Mouse (Mus musculus): ENCODE results near the gene Khdc4.
A peak's percentile ranks its signal among the peaks of the same experiment; 100 is the strongest.
"Not testable (repeated sequence)": the region's sequence is repeated elsewhere in the genome, so short reads cannot be mapped to it uniquely, and the experiment has no call there.

Khdc4 gene

DNA sequence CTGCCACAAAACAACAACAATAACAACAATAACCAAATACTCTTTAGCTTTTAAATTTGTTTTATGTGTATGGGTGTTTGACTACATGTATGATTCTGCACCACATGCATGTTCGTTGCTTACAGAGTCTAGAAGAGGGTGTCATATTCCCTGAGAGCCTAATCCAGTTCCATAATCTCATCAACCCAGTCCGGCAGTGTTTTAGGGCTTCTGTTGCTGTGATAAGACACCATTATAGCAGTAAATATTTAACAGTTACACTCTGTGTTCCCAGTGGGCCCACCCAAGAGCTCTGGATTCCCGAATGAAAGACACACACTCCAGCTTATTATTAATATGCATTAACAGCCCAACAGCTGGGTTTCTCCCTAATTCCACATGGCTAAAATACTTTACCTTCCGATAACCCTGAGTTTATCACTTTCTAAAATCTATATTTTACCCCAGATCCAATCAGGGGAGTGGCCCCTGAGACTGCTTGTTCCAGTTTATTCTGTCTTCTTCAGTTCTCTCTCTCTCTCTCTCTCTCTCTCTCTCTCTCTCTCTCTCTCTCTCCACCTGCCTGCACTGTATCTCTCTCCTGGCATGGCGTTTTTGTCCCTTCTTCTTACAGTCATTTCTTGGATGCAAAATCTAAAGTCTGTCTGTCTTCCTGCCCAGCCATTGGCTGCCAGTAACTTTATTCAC, 27.0 kb upstream of the Khdc4 start:
- no peak for DNase-seq (ENCODE audit: low spot score)

DNA sequence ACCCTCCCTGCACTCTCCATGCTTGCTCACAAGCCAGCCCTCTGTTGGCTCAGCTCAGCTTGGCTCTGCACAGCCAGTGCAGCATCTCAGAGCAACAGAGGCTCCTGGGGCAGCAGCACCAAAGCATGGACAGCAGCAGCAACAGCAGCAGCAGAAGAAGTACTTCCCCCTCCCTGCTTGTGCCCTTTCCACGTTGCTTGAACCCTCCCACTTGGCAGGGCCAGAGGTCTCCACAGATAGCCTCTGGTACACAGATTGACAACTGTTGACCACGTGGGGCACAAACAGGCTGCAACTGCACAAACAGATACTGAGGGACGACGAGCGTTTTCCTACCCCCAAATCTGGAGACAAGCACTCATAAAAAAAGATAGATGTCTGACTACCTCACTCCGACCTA, 25.8 kb upstream of the Khdc4 start:
- no peak for DNase-seq (ENCODE audit: low spot score)

GRCm38 (mm10) chr3:88664095-88664494, 21.5 kb upstream of the Khdc4 start:
- DNase-seq (ENCODE audit: low spot score), result no peak

DNA sequence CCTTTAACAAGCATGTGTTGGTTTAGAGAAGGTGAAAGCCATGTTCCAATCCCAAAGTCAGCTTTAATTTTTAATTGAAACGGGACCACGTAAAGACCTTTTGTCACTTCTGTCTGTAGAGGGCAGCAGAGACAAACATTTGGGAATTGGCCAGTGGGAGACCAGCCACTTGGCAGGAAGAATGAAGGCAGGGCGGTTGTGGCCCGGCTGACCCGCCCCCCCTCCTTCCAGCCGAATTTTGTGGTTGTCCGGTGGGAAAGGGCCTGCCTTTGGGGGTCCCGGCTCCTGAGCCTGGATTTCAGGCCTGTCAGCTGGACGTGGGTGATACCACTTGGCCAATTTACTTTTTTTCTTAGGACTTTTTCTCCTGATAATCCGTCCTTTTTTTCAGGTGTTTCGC, 8.2 kb upstream of the Khdc4 start:
- DNase-seq (ENCODE audit: low spot score), result peak; percentile 46

DNA sequence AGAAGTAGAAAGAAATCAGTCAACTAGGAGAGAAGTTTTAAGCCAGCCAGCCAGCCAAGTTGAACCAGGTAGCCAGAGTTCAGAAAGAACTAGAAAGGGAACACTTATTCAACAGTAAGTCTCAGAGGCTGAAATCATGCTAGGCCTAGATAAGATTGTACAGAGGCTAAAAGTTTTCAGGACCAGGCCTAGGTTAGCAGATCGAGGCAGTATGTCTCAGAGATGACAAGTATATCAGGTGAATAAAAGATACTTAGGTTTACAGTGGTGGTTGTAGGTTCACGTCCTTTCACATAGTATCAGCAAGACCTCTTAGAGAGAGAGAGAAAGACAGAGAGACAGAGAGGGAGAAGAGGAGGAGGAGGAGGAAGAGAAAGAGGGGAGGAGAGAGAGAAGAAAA, 1.8 kb upstream of the Khdc4 start:
- DNase-seq (ENCODE audit: low spot score), result no peak

DNA sequence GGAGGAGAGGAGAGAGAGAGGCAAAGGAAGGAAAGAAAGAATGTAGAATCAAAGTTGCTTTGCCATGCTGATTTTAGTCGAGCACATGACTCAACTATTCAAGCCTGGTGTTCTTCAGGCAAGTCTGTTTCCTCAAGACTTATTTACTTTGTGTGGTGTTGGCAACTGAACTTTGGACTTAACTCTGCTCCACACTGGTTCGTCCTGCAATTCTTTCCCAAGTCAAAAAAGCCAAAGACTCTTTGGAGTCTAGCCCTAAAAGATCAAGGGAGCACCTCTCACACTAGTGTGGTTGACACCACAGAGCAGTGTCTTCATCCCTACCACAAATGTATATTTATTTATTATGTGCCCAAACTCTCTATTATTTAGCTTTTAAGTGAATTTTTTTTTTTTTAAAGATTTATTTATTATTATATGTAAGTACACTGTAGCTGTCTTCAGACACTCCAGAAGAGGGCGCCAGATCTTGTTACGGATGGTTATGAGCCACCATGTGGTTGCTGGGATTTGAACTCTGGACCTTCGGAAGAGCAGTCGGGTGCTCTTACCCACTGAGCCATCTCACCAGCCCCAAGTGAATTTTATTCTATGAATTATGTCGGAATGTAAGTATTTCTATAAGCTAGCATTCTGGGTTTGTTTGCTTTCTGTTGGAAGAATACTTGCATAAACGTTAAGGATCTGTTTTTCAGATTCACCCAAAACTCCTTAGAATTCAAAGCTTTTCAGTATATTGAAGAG, 1.2 kb upstream of the Khdc4 start:
- no peak for DNase-seq (ENCODE audit: low spot score)

DNA sequence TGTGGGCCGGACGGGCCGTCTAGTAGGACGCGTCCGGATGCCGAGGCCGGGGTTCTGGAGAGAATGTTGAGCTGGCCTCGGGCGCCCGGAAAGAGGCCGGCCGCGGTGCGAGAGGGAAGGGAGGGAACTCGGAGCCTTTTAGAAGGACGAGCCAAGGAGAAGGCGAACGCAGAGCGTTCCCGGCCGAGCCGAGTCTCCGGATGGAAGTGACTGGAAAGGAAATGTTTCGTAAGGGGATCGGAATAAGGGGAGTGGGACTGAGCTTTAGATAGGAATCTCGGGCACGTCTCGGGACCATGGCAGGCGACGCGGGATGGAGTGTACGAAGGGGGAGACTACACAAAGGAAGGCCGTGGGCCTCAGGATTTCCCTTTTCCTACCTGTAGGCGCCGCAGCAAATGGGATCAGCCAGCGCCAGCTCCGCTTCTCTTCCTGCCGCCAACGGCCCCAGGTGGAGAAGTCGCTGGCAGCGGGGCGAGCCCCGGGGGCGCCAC, 402 bp downstream of the Khdc4 start:
- no peak for DNase-seq (ENCODE audit: low spot score)

DNA sequence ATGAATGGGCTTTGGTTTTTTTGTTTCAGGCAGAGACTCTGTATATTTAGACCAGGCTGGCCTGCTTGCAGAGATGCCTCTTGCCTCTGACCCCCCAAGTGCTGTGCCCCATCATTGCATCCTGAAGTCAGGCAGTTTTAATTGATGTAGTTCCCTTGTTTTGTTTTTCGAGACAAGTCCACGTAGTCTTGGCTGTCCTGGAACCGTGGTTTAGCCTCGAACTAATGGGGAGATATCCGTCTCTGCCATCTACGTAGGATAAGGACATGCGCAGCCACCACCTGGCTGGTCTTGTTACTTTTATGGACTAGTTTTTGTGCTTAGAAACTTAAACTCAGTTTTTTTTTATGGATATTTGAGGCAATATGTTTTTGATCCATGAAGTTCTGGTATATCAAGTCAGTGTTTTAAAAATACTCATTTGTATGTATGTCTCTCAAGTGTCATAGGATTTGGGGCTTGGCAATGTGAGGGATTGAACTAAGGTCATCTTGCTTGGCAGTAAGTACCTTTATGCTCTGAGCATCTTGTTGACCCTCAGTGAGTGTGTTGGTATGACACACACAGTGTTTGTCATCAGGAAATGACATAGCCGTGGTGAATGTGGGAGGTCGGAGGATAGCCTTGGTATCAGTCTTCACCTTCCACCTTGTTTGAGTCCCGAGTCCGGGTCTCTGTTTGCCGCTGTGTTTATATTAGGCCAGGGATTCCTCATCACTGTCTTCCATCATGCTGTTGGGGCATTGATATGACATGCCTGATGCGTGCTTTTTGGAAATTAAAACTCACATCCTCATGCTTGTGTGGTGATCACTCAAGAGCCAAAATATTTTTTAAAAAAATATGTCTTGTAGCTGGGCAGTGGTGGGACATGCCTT, 1.4 kb downstream of the Khdc4 start:
- no peak for DNase-seq (ENCODE audit: low spot score)

- no peak for DNase-seq (ENCODE audit: low spot score)
Observed at GRCm38 (mm10) chr3:88689079-88689478, 3.5 kb downstream of the Khdc4 start.

- DNase-seq (ENCODE audit: low spot score), result no peak
Observed at GRCm38 (mm10) chr3:88695545-88695944, 9.9 kb downstream of the Khdc4 start.

GRCm38 (mm10) chr3:88698051-88698450, 12.4 kb downstream of the Khdc4 start:
- no peak for DNase-seq (ENCODE audit: low spot score)

DNA sequence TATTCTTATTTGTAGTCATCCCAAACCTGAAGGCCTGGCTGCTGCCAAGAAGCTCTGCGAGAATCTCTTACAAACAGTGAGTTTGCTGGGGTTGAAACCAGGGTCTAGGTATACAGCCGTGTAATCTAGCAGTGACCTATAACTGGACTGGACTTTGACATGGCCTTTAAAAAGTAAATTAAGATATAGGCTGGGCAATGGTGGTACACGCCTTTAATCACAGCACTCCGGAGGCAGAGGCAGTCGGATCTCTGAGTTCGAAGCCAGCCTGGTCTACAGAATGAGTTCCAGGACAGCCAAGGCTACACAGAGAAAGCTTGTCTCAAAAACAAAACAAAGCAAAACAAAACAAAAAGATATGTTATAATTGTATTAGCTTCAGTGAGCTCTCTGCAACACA, 13.2 kb downstream of the Khdc4 start:
- no peak for DNase-seq (ENCODE audit: low spot score)

DNA sequence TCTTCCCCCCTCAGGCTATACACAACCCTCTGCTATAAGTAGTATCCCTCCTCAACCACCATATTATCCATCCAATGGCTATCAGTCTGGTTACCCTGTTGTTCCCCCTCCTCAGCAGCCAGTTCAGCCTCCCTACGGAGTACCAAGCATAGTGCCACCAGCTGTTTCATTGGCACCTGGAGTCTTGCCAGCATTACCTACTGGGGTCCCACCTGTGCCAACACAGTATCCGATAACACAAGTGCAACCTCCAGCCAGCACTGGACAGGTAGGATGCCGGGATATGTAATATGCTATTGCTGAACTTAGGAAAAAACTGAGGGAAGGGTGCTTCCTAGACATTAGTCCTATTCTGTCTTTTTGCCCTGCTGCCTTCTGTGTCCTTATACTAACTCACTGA, 14.6 kb downstream of the Khdc4 start:
- DNase-seq (ENCODE audit: low spot score), result no peak

- DNase-seq (ENCODE audit: low spot score), result no peak
Observed at GRCm38 (mm10) chr3:88701222-88701621, 15.6 kb downstream of the Khdc4 start.

- DNase-seq (ENCODE audit: low spot score), result no peak
Observed at GRCm38 (mm10) chr3:88713709-88714108, 28.1 kb downstream of the Khdc4 start.

DNA sequence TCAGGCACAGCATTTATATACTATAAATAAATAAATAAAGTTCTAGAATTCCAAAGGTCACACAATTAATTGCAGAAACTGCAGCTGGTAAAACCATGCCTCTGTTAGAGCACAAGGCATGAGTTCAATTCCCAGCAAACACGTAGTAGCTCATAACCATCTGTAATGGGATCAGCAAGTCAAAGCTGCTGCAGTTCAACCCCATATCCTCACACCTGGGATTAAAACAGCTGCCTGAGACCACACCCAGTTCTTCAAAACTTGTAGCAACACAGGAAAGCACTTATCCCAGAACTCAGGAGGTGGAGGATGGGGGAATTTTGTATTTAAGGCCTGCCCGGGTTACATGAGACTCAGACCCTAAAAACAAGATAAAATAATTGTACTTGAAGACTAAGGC, 29.1 kb downstream of the Khdc4 start:
- no peak for DNase-seq (ENCODE audit: low spot score)

DNA sequence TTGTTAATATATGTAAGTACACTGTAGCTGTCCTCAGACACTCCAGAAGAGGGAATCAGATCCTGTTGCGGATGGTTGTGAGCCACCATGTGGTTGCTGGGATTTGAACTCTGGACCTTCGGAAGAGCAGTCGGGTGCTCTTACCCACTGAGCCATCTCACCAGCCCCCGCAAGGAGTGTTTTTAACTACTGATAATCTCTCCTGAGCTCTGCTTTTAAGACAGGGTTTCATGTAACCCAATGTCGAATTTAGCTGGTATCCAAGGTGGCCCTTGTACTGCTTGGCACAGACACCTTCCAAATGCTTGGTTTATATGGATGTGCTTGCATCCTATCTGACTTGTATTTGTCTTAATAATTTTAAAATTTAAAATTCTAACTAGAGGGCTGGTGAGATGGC, 30.1 kb downstream of the Khdc4 start:
- not testable (repeated sequence) for DNase-seq (ENCODE audit: low spot score)

DNA sequence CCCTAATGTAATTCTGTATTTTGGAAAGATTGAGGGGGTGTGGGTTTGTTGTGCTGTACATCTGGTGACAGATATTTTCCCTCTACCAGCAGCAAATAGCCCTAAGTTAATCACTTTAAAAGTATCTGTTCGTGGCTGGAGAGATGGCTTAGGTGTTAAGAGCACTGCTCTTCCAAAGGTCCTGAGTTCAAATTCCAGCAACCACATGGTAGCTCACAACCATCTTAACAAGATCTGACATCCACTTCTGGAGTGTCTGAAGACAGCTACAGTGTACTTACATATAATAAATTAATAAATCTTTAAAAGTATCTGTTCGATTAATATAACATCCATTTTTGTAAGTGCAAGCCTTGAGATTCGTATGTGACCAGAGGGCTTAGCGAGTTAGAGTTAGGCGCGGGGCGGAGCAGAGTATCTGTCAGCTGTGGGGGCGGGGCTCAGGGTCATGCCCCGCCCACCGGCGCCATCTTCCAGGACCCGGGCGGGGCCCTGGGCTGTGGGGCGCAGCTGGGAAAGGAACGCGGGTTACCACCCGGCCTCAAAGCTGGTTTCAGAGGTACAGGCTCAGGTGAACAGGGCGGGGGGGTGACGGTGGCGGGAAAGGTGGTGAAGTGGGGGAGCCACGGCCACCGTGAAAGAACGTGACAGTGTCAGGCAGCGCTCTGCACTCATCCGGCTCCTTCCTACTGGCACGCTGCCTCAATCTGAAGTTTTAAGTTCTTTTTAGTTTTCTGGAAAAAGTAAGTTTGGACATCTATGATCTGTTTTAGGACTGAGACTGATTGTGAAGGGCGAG, 31.0 kb downstream of the Khdc4 start, which contains the start of gene Rit1:
Gene Rit1 (plus strand): TSS at position 440 of the 799 bp plus-strand sequence.
- peak; percentile 50 for DNase-seq (ENCODE audit: low spot score)

- no peak for DNase-seq (ENCODE audit: low spot score)
Observed at GRCm38 (mm10) chr3:88717198-88717798, 31.7 kb downstream of the Khdc4 start.

- no peak for DNase-seq (ENCODE audit: low spot score)
Observed at GRCm38 (mm10) chr3:88717831-88718230, 32.2 kb downstream of the Khdc4 start.

DNA sequence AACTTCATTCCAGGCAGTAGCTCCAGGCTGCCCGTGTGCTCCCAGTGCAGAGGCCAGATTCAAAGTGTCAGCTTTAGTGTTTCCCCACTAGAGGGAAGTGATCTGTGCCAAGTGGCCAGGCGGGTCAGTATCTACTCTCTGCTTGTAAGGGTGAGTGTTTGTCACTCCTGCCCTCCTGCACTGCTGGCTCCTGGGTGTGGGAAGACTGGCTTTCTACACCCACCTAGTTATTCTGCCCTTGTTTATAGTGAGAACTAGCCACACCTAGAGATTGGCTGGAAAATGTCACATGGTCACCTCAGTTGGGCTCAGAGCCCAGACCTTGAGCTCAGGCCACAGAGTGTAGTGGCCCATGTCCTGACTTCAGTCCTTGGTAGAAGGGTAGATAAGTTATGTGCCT, 33.5 kb downstream of the Khdc4 start:
- no peak for DNase-seq (ENCODE audit: low spot score)
